Mouse (Mus musculus): ENCODE data around the gene Nxph1. TPM values are rescaled to one million over a fixed set of nuclear protein-coding genes. Genes with fewer than 3 reads are reported as not detected.
A peak's percentile ranks its signal among the peaks of the same experiment; 100 is the strongest.

Gene Nxph1
- total RNA-seq, 2 experiments from 2014 or later, result 37.1 to 38.0 TPM

GRCm38 (mm10) chr6:9077793-9078689 lies 129.8 kb downstream of the Nxph1 start:
- H3K4me3 ChIP-seq, result no peak overlapping the region
- TF ChIP-seq CTCF (conservative IDR thresholded peaks at IDR 0.05), result no peak
- DNase-seq (ENCODE audit: low spot score in 2 of 2), result peak; percentile 20 to 70
- H3K27ac ChIP-seq, result 0 out of 2 replicates have a peak overlapping the region, but pooled peaks have one; percentile 7

GRCm38 (mm10) chr6:9083851-9084250 lies 135.6 kb downstream of the Nxph1 start:
- no peak for DNase-seq (ENCODE audit: low spot score in 2 of 2)
- no peak overlapping the region for H3K4me3 ChIP-seq
- H3K27ac ChIP-seq, result no peak overlapping the region
- no peak for TF ChIP-seq CTCF (conservative IDR thresholded peaks at IDR 0.05)

- Histone ChIP-seq H3K4me3 (no peak overlapping the region), H3K27ac (no peak overlapping the region)
- peak in 1 of 2 experiments; percentile 30 for DNase-seq (ENCODE audit: low spot score in 2 of 2)
- TF ChIP-seq CTCF (conservative IDR thresholded peaks at IDR 0.05), result no peak
Measured at GRCm38 (mm10) chr6:9097345-9097744, 149.1 kb downstream of the Nxph1 start.

DNA sequence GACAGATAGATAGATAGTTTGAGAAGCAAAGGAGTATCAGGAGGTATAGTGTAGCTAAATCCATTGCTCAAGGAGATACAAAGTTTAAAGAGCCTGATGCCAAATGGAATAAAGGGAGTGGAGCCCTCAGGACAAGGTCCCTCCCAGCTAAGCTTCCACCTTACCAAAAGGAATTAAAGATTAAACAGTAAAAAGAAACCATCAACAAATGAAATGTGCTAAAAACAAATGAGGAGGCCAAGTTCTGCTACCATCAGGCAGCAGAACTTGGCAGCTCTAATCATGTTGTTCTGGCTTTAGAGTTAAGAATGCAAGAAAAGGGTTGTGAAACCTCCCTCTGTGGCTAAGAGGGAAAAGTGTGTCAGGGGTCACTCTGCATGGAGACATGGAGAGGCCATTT lies 159.1 kb downstream of the Nxph1 start:
- Histone ChIP-seq H3K27ac (no peak overlapping the region), H3K4me3 (no peak overlapping the region)
- TF ChIP-seq CTCF (conservative IDR thresholded peaks at IDR 0.05), result no peak
- DNase-seq (ENCODE audit: low spot score in 2 of 2), result no peak

GRCm38 (mm10) chr6:9119136-9119535 lies 170.9 kb downstream of the Nxph1 start:
- Histone ChIP-seq H3K4me3 (no peak overlapping the region), H3K27ac (no peak overlapping the region)
- TF ChIP-seq CTCF (conservative IDR thresholded peaks at IDR 0.05), result no peak
- DNase-seq (ENCODE audit: low spot score in 2 of 2), result no peak

DNA sequence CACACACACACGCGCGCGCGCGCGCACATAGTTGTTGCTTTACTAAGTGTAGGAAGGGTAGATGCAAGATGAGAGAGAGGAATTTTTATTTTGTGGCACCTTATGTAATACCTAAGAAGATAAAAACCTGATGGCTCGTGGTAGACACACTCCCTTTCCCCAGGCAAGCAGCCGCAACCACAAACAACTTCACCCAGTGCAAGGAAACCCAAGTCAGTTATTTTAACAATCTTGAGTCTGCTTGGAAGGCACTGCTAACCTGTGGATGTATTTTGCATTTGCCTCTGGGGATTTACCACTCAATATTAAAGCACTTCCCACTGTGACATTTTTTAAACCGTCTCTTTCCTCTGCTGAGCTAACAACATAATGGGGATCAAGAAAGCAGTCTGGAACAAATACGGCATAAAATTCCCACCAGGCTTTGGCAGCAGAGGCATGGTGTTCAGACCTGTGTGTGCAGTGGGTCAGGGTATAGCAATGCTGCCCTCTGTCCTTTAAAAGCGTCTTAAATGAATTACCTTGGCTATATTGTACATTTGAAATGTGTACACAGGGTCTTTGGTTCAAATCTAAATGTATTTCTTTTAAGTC lies 176.2 kb downstream of the Nxph1 start:
- H3K27ac ChIP-seq, result no peak overlapping the region
- no peak for DNase-seq (ENCODE audit: low spot score in 2 of 2)
- no peak for TF ChIP-seq CTCF (conservative IDR thresholded peaks at IDR 0.05)

DNA sequence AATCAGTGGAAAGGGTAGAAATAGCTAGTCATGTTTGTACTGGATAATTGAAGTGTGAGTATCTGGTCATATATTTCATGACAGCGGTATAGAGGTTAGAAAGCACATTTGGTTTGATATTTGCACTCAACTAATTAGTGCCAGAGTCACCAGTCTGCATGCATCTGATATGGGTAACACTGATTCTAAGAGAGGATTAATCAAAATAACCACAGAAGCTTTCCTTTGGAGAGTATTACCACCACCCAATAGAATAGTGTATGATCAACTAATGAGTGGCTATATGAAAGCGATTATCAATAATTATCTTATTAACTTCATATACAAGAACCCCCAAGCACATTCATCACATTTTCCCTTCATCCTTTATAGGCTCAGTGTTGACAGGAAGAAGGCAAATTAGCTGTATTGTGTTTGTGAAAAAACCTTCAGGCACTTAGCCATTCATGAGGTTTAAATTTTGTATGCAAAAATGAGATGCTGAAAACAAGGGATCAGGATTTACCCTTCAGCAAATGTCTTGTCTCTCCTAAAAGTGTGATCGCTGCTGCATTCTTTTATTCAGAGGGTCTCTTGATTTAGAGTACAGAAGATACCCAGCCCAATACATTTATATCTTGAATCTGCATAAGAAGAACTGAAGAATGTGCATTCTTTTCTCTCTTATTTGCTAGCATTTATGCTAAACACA lies 185.5 kb downstream of the Nxph1 start:
- TF ChIP-seq CTCF (conservative IDR thresholded peaks at IDR 0.05), result no peak
- no peak for DNase-seq (ENCODE audit: low spot score in 2 of 2)
- H3K27ac ChIP-seq, result no peak overlapping the region
- no peak overlapping the region for H3K4me3 ChIP-seq

More for the DNA sequence above, 176.2 kb downstream of the Nxph1 start:
- no peak overlapping the region for H3K4me3 ChIP-seq

GRCm38 (mm10) chr6:9147966-9148365 lies 199.7 kb downstream of the Nxph1 start:
- no peak overlapping the region for H3K27ac ChIP-seq
- no peak overlapping the region for H3K4me3 ChIP-seq
- no peak for TF ChIP-seq CTCF (conservative IDR thresholded peaks at IDR 0.05)
- no peak for DNase-seq (ENCODE audit: low spot score in 2 of 2)

DNA sequence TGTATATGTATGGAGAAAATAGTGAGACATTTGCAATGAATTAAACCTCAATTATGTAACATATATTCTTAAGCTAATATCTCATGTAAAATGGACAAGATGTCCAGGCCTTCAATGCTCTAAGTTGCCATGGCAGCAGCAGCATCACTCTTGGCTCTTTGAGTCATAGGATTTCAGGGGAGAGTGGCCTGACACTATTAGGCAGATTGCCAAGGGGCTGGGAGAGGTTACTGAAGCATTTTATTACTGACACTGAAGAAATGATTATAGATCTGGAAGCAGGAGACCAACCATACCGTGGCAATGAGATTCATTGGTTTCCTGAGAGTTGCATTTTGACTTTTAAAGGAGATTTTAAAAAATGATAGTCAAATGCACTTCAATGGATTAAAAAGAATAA lies 201.6 kb downstream of the Nxph1 start:
- no peak overlapping the region for H3K4me3 ChIP-seq
- no peak for DNase-seq (ENCODE audit: low spot score in 2 of 2)
- no peak overlapping the region for H3K27ac ChIP-seq
- TF ChIP-seq CTCF (conservative IDR thresholded peaks at IDR 0.05), result no peak

DNA sequence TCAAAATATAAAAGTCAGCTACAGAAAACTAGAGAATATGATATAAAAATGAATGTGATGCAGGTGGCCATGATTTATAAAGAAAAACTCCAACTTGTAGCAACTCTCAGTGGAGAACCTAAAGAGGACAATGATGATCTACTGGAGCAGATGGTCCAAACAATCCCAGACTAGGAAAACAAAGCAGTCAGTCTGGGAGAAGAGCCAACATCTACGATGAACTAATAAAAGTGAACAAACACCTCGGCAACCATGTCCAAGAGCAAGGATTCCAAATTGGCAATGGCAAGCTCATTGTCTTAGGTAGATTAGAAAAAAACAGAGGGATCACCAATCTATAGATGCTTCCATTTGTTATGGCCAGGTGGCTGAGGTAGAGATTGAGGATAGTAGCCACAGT lies 211.0 kb downstream of the Nxph1 start:
- Histone ChIP-seq H3K4me3 (no peak overlapping the region), H3K27ac (no peak overlapping the region)
- peak in 1 of 2 experiments; percentile 5 for DNase-seq (ENCODE audit: low spot score in 2 of 2)
- no peak for TF ChIP-seq CTCF (conservative IDR thresholded peaks at IDR 0.05)

GRCm38 (mm10) chr6:9182477-9182876 lies 234.2 kb downstream of the Nxph1 start:
- Histone ChIP-seq H3K4me3 (no peak overlapping the region), H3K27ac (no peak overlapping the region)
- no peak for DNase-seq (ENCODE audit: low spot score in 2 of 2)
- TF ChIP-seq CTCF (conservative IDR thresholded peaks at IDR 0.05), result peak; percentile 31

DNA sequence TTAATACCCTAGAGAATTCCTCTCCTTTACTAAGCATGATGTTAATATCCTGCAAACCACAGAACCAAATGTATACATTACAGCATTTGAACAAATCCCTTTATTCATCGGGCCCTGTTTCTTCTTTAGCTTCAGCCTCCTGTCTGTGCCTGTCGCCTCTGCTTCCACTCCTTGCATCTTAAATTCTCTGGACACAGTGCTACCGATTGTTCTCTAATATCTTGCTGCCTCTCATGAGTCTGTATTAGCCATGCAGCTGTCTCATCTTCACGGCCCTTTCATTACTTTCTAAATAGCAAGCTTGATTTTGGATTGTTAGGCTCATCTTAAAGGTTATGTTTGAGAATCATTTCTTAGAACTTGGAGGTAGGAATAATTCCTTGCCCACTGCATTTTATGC lies 262.5 kb downstream of the Nxph1 start:
- H3K4me3 ChIP-seq, result no peak overlapping the region
- no peak overlapping the region; the same call in 1 of the 2 replicates for H3K27ac ChIP-seq
- no peak for TF ChIP-seq CTCF (conservative IDR thresholded peaks at IDR 0.05)
- DNase-seq (ENCODE audit: low spot score in 2 of 2), result no peak

Data from layer of hippocampus, adult 2 months (tissue).